Mouse (Mus musculus) ES-E14 (cell line): ENCODE measurements around the gene Zcchc18.

Experiments used
- CHD2 ChIP-seq: IDR thresholded peaks from 2 replicates; pipeline ENCODE4 v1.6.1; 2014; ENCODE audit warnings: mild to moderate bottlenecking, low read depth, low read length, inconsistent platforms
- HCFC1 ChIP-seq: IDR thresholded peaks from 2 replicates; pipeline ENCODE4 v1.6.1; 2012; ENCODE audit warnings: low read length, inconsistent platforms, borderline replicate concordance; ENCODE audit not compliant: insufficient read depth
- MAFK ChIP-seq: IDR thresholded peaks from 2 replicates; pipeline ENCODE4 v1.6.1; 2014; ENCODE audit warnings: mild to moderate bottlenecking, low read depth, low read length, inconsistent platforms; ENCODE audit not compliant: insufficient read depth
- ZNF384 ChIP-seq: IDR thresholded peaks from 2 replicates; pipeline ENCODE4 v1.6.1; 2012; ENCODE audit warnings: low read depth, low read length, inconsistent platforms

GRCm38 (mm10) chrX:137037470-137037999 is 44.6 kb downstream of the Zcchc18 start:
- TF ChIP-seq CHD2: no peak
- TF ChIP-seq MAFK: no peak
- no peak for TF ChIP-seq HCFC1
- TF ChIP-seq ZNF384: no peak
